Mouse (Mus musculus) urinary bladder, postnatal 0 days (tissue): ENCODE data around the gene Fez2. TPM values are rescaled to one million over a fixed set of nuclear protein-coding genes. Genes with fewer than 3 reads are reported as not detected.

Source experiments
- polyA plus RNA-seq: library from polyadenylated mRNA; unstranded; fragments of >200 nt; fragmentation: Nextera tagmentation; extraction: Ambion mirVana; gene quantifications from 2 replicates; pipeline ENCODE4 v1.2.1, GENCODE M21; 2015

Gene Fez2
- polyA plus RNA-seq, result 77.2 and 93.9 TPM in 2 replicates

GRCm38 (mm10) chr17:78417381-78418281, at the start of gene Fez2:
Fez2 (minus strand) TSS chr17:78418152.

Other genes starting within 250 kb of the Fez2 start
- gene Crim1, start 217.9 kb downstream of the Fez2 start, polyA plus RNA-seq, result 9.3 and 13.6 TPM in 2 replicates
- 0.45 and 0.65 TPM in 2 replicates for gene Vit, start 89.9 kb upstream of the Fez2 start, polyA plus RNA-seq